Mouse (Mus musculus) stomach, postnatal 0 days (tissue): ENCODE data around the gene B430306N03Rik.

Experiments used
- CTCF ChIP-seq: IDR thresholded peaks from 2 replicates; pipeline ENCODE4 v1.5.1; 2016; ENCODE audit warnings: antibody characterized with exemption, low read depth, mild to moderate bottlenecking, moderate library complexity
- EP300 ChIP-seq: optimal IDR thresholded peaks from 2 replicates; pipeline ENCODE3; 2016; ENCODE audit warnings: antibody characterized with exemption

DNA sequence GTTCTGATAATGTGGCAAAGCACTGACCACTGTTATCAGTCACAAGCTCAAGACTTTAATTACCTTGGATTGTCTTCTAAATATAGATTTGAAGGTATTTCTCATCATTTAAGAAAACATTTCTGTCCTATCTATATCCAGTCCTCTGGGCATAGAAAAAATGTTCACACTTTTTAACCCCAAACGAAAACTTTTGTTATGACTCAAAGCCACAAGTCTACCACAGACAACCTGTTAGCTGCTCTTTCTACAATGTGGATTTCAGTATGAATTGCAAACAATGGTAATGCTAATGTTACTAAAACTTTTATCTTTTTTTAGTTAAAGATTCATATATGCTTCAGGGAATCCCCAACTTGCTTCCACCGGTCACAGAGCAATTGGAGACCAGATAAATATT lies 16.6 kb downstream of the B430306N03Rik start:
- TF ChIP-seq EP300 (no peak), CTCF (no peak)
